Mouse (Mus musculus) cerebellum, postnatal 14 days (tissue): Measurements from ENCODE around the gene Sell.
"Not testable (repeated sequence)": the region's sequence is repeated elsewhere in the genome, so short reads cannot be mapped to it uniquely, and the experiment has no call there.

Source experiments
- DNase-seq, 2 experiments: peaks; one replicate each; pipeline ENCODE4 v3.0.0; 2021; ENCODE audit warnings: mixed read lengths in 2 of 2

The Sell gene

GRCm38 (mm10) chr1:164061925-164062324 lies at the start of gene Sell:
TSS of gene Sell (plus strand) at chr1:164061982.
- no peak for DNase-seq

DNA sequence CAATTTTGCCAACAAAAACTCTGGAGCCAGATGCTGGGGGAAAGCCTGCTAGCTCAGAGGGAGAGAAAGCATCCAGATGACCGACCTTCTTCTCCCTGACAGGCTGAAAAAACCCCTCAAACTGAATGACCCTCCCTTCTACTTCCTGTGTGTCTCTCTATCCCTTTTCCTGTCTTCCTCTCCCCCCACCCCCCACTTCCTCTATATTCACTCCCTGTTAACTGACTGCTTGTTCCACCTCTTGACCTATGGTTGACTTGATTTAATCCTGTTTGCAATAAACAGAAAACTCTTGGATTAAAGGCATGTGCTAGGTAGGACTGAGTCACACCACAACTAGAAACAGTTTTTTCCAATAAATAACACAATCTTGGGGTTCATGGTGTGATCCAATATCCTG lies 47.2 kb upstream of the Sell start:
- DNase-seq: no peak

DNA sequence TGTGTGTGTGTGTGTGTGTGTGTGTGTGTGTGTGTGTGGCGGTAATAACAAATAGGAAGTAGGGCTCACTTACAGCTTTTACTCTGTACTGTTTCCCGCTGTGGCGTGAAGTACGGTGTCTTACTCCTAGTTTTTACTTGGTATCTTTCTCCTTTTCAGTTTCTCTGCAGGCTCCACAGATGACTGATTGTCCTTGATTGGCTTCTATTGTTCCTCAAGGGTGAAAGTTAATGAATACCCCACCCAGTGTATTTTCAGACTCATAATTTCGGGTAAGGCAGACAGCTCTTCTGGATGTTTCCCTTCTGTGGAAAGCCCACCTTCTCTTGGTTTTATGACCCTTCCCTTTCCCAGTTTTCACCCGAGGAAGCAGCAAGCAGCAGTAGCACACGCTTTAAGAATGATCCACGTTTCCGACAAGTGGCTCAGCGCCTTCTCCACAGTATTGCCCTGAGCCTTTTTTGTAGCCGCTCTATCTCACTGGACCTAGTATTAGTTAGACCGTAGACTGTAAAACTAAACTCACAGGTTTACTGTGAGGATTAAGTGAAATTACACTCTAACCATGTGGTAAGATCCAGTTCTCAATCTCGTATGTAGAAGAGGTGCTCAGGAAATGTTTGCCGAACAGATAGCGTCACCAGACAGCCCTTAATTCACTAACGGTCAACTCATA lies 43.4 kb upstream of the Sell start:
- DNase-seq: no peak

GRCm38 (mm10) chr1:164019789-164020188 lies 42.0 kb upstream of the Sell start:
- no peak for DNase-seq

- not testable (repeated sequence) for DNase-seq
These were observed 41.0 kb upstream of the Sell start for GRCm38 (mm10) chr1:164020746-164021145.

DNA sequence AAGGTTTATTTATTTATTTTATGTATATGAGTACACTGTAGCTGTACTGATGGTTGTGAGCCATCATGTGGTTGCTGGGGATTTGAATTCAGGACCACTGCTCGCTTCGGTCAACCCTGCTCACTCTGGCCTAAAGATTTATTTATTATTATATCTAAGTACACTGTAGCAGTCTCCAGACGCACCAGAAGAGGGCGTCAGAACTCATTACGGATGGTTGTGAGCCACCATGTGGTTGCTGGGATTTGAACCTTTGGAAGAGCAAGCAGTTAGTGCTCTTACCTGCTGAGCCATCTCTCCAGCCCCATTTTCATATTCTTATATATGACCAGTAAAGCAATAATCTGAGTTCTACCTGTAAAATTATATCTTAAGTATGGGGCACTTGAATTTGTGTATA lies 39.7 kb upstream of the Sell start:
- DNase-seq: not testable (repeated sequence)

- DNase-seq: no peak
These were observed 36.1 kb upstream of the Sell start for GRCm38 (mm10) chr1:164025685-164026084.

DNA sequence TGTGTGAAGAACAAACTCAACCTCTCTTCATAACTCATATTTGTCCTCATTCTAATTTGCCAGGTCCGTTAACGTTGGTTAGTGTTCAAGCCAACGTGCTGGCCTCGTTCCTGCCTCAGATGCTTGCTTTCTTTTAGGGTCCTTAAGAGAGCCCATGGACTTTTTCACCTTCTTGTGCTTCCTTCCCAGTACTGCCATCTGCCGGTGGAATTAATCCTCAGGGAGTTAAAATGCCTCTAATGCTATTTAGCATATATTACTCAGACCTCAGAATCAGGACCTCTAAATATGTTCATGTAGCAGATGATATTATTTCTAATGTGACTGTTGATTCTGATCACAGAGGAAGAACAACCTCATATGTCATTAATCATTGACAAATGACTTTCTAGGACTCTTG lies 34.4 kb upstream of the Sell start:
- DNase-seq: peak; percentile 4 to 23

- no peak for DNase-seq
These were observed 21.2 kb upstream of the Sell start for GRCm38 (mm10) chr1:164040385-164041135.

DNA sequence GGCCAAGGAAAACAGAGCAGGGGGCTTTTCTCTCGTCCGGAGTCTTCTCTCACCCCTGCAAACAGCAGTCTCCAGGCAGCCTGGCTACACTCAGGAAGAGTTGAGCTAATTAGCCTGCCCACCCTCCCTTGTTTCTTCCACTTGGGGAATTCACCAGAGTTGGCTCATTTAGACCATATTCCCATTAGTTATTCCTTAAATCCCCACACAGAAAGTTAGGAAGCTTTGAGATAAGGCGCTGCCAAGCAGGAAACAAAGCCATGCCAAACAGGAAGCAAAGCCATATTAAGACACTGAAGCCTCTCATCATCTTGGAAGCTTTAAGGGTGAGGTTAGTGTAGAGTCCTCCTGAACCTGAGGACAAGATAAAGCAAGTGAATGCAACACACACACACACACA lies 18.2 kb upstream of the Sell start:
- DNase-seq: no peak

DNA sequence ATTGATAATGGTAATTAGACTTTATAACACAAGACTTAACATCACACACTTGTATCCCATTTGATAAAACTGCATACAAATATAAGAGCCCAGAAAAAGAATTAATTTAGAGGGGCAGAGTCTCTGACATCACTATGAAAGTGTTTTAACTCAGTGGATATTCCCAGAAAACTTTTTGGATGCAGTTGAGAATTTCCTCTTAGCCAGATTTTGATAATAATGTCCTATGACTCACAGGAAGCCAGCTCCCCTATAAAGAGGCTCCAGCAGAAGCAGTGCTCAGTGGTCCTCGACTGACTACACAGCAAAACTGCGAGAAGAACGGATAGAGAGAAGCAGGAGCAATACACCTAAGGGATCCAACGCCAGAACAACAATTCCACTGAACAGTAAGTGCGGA lies 13.8 kb upstream of the Sell start, which contains the start of gene Sele:
Sele (plus strand) TSS at position 301 of the 400 bp plus-strand sequence.
- no peak for DNase-seq

- DNase-seq: no peak
These were observed 8.2 kb upstream of the Sell start for GRCm38 (mm10) chr1:164053561-164053960.

DNA sequence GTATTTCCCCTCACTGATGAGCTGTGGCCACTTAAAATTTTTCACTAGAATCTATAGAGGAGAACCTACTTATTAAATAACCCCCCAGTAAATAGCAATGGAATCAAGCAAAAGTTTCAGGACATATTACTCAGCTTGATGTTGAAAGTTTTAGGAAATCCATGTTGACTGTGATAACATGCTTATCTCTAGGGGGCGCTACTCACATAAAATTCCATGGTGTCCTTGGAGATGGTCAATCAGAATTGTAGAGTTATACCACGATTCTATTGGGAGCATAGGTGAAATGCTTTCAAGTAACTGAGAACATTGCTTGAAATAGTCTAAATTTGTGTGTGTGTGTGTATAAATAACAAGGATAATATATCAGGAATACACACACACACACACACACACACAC lies 7.0 kb upstream of the Sell start:
- no peak for DNase-seq

DNA sequence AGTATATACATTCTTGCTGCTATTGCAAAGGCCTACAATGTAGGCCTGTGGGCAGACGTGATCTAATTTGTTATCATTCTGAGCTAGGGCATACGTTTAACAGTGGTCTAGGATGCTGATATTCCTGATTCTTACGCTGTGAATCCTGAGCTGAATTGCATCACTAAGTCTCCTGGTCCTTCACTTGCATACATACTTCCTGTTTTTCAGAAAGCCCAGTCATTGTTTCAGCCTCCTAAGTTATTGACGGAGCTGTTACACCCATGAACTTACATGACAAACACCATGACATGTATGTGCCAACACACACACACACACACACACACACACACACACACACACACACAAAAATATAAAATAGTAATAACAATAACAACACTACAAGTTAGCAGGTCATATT lies 1.7 kb upstream of the Sell start:
- no peak for DNase-seq

DNA sequence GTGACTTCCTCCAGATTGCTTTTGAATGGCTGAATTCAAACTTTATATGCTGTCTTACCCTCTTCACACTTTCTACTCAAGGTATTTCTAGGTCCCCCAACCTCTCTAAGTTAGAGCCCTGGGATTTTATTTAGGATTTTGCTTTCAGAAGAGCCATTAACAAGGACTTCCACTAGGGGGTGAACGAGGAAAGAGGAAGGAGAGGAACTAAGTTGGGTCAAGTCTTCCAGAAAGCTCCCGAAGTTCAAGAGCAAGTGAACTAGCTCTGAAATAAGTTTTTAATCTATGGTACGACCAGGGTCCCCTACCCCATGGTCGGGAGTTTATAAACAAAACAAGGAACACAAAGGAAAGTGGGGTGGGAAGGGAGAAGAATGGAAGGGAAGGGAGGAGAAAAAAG lies 504 bp upstream of the Sell start:
- DNase-seq: no peak

GRCm38 (mm10) chr1:164062856-164063255 lies 1.1 kb downstream of the Sell start:
- no peak for DNase-seq

DNA sequence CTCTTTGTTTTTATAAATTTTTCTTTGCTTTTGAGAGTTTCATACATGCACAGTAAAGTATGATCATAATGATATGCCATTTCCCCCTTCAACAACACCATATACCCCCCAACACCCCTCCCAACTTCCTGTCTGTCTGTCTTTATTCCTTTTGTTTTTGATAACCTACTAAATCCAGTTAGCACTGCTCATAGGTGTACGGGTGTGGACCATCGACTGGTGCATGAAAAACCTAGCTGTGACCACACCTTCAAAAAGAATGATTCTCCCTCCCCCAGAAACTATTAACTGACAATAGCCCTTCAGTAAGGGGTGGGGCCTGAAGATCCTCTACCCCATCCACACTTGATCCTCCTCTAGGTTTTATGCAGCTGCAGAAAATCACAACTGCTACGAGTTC lies 2.0 kb downstream of the Sell start:
- no peak for DNase-seq

GRCm38 (mm10) chr1:164069261-164069660 lies 7.5 kb downstream of the Sell start:
- DNase-seq: no peak

DNA sequence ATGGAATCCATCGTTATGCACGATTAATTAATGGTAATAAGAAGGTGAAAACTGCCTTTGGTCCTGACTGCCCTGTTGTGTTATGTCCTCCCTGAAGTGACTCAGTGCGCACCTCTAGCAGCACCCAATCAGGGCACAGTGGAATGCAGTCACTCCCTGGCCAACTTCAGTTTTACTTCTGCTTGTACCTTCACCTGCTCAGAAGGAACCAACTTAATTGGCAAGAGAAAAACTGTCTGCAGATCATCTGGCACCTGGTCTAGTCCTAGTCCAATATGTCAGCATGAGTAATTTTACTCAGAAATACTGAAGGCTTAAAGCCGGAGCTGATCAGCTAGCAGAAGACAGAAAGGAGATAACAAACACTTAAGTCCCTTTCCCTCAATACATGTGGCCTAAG lies 8.7 kb downstream of the Sell start:
- DNase-seq: no peak

- DNase-seq: no peak
These were observed 9.3 kb downstream of the Sell start for GRCm38 (mm10) chr1:164071111-164071510.

DNA sequence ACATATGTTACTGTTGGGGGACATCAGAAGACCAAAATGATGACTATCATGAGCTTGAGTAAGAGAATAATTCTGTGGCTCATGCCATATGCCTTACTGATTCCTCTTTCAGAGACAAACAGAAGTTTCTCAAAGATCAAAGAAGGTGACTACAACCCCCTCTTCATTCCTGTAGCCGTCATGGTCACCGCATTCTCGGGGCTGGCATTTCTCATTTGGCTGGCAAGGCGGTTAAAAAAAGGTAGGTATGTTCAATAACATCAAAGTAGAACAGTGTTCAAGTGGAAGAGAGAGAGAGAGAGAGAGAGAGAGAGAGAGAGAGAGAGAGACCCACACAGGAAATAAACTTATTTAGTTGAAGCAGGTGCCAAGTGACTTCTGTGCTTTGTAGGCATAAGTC lies 10.2 kb downstream of the Sell start:
- no peak for DNase-seq

GRCm38 (mm10) chr1:164073091-164073490 lies 11.3 kb downstream of the Sell start:
- DNase-seq: no peak

DNA sequence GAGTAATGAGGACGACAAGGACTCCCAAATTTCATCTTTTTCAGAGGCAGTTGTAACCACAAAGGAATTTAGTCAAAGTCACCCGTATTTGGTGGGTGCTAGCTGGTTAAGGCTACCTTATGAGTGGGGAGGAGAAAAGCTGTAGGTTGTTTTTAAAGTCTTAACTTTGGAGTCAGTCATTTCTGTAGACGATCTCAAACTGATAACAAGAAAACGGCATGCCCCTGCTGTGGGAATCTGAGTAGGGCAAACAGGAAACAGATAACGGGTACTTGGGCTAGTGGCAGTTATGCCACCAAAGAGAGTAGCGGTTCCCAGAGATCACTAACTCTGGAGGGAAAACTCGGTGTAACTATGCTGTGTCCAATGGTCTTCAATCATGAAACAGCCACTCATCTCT lies 12.0 kb downstream of the Sell start:
- DNase-seq: no peak

GRCm38 (mm10) chr1:164074606-164075140 lies 12.9 kb downstream of the Sell start:
- DNase-seq: no peak
